Mouse (Mus musculus): ENCODE data around the gene Lipk.

Gene Lipk

DNA sequence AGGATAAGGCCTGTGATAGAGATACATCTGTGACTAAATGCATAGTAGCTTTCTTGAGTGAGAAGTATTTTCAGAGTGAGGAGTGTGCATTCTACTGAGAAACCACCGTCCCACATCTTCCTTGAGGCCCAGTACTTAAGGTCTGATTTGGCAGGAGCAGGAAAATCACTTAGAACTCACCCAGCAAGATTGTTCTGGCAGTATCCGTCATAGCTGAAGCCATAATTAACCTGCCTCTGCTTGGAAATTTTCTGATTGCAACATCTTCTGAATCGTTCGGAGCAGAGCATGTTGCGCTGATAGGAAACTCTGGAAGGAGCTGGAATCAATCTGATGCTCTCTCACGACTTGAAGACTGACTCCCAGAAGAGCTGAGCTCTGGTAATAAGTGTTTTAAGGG lies at the start of gene Lipk:
Lipk (plus strand) TSS at position 289 of the 400 bp plus-strand sequence.
- no peak for DNase-seq

DNA sequence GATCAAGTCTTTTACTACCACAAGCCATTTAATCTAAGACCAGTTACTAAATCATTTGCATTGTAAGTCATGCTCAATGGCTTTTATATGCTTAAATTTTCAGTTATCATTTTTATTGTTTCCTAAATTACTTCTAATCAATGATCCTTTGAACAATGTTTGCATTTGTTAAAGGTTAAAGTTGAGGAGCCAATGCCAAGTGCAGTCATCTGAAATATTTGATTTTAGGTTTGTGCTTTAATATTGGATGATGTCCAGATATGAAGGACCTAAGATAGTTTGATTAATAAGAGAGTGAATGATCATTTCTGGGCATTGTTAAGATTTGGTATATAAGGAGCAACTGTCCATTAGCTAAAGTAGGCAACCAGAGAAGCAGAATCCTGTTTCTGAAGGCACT lies 47.2 kb upstream of the Lipk start, which contains the start of gene Lipf:
Lipf (plus strand) TSS at position 301 of the 400 bp plus-strand sequence.
- no peak for DNase-seq

DNA sequence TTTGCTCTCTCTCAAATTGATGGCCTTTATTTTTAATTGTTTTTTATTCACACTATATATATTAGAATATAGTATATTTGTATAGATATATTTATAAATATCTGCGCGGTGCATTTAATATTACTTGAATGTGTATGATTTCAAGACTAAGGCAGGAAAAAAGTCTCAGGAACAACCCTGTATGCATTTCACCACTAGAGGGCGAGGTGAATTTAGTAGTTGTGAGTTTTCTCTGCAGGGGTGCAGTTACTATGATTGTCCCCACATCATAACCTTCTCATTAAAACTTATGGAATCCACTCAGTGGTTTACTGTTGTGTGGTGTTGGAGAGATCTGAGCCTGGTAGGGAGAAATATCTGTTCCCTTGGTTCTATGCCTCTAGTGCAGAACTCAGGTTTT lies 29.1 kb upstream of the Lipk start:
- DNase-seq: no peak

DNA sequence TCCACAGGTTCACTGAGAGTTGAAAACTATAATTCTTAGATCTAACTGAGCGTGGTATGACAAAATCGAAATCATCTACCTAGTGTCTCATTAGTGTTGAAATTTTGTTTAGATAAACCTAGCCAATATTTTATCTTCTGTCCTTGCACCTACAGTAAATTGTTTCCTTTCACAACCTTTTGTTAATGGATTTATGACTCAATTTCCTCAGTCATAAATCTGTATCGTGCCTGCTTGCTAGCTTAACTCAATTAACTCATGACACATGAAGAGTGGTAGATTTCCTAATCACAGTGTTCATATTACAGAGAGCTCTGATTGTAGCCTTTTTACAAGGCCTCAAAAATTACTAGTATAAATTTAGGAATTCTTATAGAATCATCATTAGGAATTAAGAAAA lies 25.0 kb upstream of the Lipk start:
- DNase-seq: no peak

DNA sequence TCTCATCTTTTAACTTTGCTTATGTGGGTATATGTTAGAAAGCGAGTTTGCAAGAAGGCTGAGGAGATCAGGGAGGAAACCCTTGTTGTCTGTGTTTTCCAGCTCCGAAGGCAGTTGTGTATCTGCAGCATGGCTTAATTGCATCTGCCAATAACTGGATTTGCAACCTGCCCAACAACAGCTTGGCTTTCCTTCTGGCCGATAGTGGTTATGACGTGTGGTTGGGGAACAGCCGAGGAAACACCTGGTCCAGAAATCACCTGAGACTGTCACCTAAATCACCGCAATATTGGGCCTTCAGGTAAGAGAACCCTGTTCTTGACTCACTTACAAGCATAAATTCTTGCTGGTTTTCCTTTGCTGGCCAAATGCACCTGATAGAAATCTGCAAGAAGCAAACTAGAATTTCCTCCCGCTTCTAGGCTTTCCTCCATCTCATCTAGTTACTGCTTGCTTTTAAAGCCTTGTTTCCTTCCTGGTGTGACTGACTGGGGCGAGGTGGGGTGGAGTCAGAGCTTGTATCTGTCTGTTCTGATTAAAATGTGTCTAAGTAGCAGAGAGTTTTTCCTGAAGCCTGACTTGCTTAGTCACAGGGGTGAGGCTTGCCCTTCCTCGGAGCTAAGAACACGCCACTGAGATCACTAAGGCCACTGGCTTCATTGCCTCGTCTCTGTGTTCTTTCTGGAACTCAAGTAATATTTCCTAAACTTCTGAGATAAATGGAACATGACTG lies 13.5 kb downstream of the Lipk start:
- DNase-seq: no peak

DNA sequence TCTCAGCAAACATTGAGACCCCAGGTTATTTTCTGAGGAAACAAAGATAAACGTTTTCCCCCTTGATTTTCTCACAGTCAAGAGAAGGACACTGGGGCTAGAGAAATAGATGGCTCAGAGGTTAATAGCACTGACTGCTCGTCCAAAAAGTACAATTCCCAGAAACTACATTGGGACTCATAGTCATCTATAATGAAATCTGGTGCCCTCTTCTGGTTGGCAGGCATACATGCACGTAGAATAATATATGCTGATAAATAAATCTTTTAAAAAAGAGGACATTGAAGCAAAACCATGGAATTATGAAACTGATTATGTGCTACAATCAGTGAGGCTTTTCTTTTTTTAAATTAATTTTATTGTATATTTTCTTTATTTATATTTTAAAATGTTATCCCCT lies 14.7 kb downstream of the Lipk start:
- no peak for DNase-seq

GRCm38 (mm10) chr19:34039731-34040130 lies 31.6 kb downstream of the Lipk start:
- DNase-seq: no peak

DNA sequence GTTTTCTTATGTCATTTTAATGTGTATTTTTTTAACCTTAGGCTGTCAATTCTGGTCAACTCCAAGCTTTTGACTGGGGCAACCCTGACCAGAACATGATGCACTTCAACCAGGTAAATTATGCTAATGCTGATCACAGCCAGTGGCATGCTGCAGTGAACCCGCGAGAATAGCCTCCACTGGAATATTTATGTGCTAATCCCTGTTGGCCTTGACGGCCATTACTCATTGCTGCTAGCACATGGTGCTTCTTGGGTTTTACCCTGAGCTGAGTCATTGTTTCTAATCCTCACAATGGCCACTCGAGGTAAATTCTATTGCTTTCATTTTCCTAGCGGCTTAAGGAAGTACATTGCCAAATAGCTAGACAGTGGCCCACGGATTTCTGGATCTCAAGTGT lies 34.9 kb downstream of the Lipk start:
- no peak for DNase-seq

DNA sequence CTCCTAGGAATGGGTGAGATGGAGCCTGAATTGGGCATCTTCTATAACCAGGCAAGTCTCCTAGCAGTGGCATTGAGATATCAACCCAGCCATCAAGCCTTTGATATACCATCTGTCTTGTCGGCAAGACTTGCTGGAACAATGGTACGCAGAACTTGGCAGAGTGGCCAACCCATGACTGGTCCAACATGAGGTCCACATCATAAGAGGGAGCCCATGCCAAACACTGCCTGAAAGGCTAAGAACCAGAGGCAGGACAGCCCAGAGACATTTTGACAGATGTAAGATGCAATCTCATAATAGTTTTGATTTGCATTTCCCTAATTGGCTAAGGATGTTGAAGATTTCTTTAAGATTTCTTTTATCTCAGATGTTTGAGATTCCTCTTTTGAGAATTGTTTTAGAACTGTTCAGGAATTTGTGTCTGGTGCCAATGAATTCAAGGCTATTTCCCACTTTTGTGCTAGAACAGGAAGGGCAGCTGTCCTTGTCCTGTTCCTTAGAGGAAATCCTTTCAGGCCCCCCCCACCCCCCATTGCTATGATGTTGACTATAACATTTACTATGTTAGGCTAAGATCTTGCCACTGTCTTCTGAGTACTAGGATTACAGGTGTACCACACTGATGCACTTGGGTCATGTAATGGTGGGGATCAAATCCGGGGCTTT lies 41.4 kb downstream of the Lipk start:
- DNase-seq: no peak

GRCm38 (mm10) chr19:34051502-34051901 lies 43.4 kb downstream of the Lipk start:
- no peak for DNase-seq

DNA sequence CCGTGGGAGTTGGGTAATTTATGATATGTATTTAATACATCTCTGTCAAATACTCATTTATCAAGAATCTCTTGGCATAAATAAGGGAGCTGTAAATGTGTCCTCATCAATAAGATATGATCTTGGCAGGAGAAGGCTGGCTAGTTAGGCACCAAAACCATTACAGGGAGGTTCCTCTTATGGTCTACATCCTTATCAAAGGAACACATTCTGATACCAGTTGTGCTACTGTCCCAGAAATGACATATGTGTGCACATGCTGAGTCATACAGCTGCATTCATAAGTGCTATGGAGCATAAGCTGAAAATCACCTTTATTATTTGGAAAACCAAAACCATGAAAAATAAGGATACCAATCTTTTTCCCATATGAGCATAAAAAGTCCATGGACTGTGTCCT lies 55.5 kb downstream of the Lipk start:
- no peak for DNase-seq

DNA sequence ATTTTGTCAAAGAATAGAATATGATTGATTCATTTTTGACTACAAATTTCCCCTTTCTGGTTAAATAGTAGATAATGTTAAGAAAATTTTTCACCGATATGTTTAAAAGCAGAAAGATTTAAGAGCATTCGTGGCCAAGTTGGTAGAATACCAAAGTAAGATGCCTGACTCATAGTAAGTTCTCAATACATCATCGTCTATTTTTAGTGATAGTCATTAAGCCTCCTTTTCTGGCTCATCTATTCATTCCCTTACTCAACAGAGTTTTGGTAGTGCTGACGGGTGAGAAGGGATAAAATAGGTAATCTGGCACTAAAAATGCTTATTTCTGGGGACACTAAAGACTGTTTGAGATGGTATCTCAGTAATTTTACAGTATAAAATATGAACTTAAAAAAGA lies 56.0 kb downstream of the Lipk start:
- no peak for DNase-seq

DNA sequence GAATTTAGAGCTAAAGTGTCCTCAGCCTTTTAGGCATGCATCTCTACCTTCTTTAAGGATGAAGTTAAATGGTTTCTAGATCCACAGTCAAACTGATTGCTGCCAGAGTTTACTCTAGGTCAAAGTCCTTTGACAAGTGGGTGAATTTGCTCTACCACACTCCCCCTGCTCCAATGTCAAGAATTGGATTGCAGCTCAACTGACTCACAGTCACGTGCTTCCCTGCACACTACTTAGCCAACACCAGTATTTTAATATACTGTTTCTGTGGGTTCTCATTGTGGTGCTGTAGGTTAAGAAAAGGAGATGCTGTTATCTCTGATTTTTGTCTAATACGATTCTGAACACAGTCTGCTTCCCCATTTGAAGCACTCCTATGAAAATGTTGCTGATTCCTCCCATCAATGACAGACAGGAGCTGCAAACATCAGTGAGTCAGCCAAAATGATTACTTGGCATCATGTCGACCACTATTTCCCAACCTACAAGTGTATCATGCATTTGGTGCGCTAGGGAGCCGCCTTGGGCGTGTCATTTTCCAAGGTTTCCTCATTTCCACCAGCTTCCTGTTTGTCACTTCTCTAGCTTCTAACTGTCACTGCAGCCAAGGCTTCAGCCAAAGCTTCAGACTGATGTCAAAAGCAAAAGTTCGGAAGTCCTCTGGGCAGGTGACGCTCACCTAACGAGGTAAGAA lies 58.8 kb downstream of the Lipk start, which contains the start of gene Lipn:
Lipn (plus strand) TSS at position 580 of the 694 bp plus-strand sequence.
- no peak for DNase-seq

GRCm38 (mm10) chr19:34074239-34074638 lies 66.1 kb downstream of the Lipk start:
- no peak for DNase-seq

DNA sequence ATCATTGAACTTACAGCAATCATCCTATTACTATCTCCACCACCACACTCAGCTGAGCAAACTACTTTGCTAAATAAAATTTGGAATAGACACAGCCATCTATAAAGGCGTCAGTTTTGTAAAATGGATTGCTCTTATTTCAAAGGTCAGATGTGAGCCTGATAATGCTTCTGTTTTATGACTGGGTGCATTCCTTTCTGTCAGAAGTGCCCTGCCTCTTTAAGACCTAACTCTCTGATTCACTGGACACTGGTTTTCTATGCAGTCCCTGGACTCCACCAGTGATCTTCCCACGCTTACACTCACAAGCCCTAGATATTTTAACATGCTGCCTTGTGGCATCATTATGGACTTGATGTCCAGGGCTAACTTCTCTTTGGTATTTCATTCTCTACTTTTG lies 70.0 kb downstream of the Lipk start:
- no peak for DNase-seq

- DNase-seq: no peak
Measured at GRCm38 (mm10) chr19:34089011-34089680, 81.1 kb downstream of the Lipk start.

- DNase-seq: no peak
Measured at GRCm38 (mm10) chr19:34095381-34095780, 87.3 kb downstream of the Lipk start.

- DNase-seq: no peak
Measured at GRCm38 (mm10) chr19:34096228-34096627, 88.1 kb downstream of the Lipk start.
